In the genomic region with DNA sequence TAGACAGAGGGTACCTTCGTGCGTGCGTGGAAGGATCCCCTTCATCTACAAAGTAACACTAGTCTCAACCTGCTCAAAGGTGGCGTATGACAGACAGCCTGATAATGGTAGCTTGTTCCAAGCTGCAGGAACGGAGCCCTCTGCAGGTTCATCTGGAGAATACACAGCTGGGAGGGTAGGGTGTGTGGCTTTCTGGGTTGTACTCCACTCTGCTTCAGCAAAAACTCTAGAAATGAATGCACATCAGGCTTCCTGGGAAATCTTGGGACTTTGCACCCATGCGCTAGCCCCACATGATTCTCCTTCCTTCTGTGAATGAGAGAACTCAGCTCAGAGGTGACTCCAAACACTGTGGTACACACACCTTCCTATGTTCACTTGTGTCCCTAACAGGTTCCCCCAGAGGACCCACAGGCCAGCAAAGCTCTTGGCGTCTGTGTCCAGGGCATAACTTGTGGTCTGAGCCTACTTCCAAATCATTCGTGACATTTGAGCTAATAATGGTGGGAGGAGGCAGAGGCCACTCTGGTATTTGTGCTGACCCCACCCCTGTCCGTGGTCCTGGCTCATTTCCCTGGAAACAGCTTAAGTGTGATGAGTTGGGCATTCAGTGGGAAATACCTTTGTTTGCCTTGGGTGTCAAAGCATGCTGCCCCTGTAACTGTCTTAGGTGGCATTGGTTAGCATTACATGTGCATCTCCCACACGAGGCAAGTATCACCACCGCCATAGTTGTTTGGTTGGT, we compare ENCODE assay signal across 12 mouse cellular contexts. TPM values are rescaled to one million over a fixed set of nuclear protein-coding genes. Genes with fewer than 3 reads are reported as not detected.
DNase-seq lines count a peak whose midpoint lies in the region; ATAC-seq and TF ChIP-seq lines count a peak whose summit lies in the region.
"Had no signal": no experiment of that assay in that cellular context is flagged by ENCODE, and none has a peak within 500 bp of the region (broad histone marks: within the 10 kb centered on the region; RNA-seq: fewer than 3 reads in every experiment).

No protein-coding gene starts in this region.

- H3K9me3 ChIP-seq in forebrain, embryonic 14.5 days (replicated peaks; ENCODE audit: control insufficient read depth, low read length) = no peaks in the 10 kb centered on the region
- H3K9me3 ChIP-seq: heart, embryonic 13.5 days; lung, embryonic 15.5 days; neural tube, embryonic 13.5 days had no signal

- peak; percentile 61 for TF ChIP-seq CTCF in gastrocnemius, adult 2 months (IDR thresholded peaks at IDR 0.05)
- TF ChIP-seq CTCF in thymus, adult 2 months (IDR thresholded peaks at IDR 0.05; ENCODE audit: borderline replicate concordance, control insufficient read depth, extremely low read depth, insufficient read depth, low read length, poor library complexity) = no peak

- WGBS in thymus, adult 2 months = 89% methylated on average over 11 of the region's 11 CpGs
- 76% methylated on average over 11 of the region's 11 CpGs for WGBS in forebrain, embryonic 14.5 days

- peaks cover 18% of the 10 kb centered on the region; the same call in 1 of the 2 replicates for H3K36me3 ChIP-seq in thymus, adult 2 months (ENCODE audit: control insufficient read depth, insufficient read depth, low read length)
- no peaks in the 10 kb centered on the region for H3K36me3 ChIP-seq in forebrain, embryonic 14.5 days (ENCODE audit: control insufficient read depth, insufficient read depth, low read length)
- H3K36me3 ChIP-seq: lung, embryonic 15.5 days had no signal

- intact Hi-C loops in gastrocnemius, adult 2 months (cut with DNase I) = loop anchor here (2.0 kb wide), 1 partner anchor 179 kb away; no protein-coding TSS in a partner anchor
- intact Hi-C loops in gastrocnemius, postnatal 14 days (cut with DNase I; ENCODE audit: low total_unique reads) = loop anchor here (5.0 kb wide), 1 partner anchor 175 kb away; no protein-coding TSS in a partner anchor

- TF ChIP-seq POLR2A in thymus, adult 2 months (IDR thresholded peaks at IDR 0.05; ENCODE audit: control insufficient read depth, extremely low read depth, insufficient read depth, low read length, poor library complexity) = no peak

- no peak overlapping the region for H3K27ac ChIP-seq in gastrocnemius, adult 2 months
- no peak overlapping the region for H3K27ac ChIP-seq in thymus, adult 2 months (ENCODE audit: control insufficient read depth, insufficient read depth, low read length)
- no peak overlapping the region for H3K27ac ChIP-seq in forebrain, embryonic 14.5 days (ENCODE audit: low read depth, low read length)
- H3K27ac ChIP-seq: heart, embryonic 13.5 days; lung, embryonic 15.5 days; neural tube, embryonic 13.5 days had no signal

- H3K27me3 ChIP-seq in thymus, adult 2 months (ENCODE audit: control insufficient read depth, insufficient read depth, low read length) = no peaks in the 10 kb centered on the region
- no peaks in the 10 kb centered on the region for H3K27me3 ChIP-seq in forebrain, embryonic 14.5 days (replicated peaks; ENCODE audit: control insufficient read depth, insufficient read depth, low read length)
- H3K27me3 ChIP-seq: heart, embryonic 13.5 days; lung, embryonic 15.5 days; neural tube, embryonic 13.5 days had no signal

- no peaks in the 10 kb centered on the region for H3K4me1 ChIP-seq in thymus, adult 2 months (replicated peaks; ENCODE audit: control insufficient read depth, insufficient read depth, low read length)
- H3K4me1 ChIP-seq in forebrain, embryonic 14.5 days (ENCODE audit: control insufficient read depth, insufficient read depth, low read length) = no peaks in the 10 kb centered on the region
- H3K4me1 ChIP-seq: neural tube, embryonic 13.5 days had no signal

- H3K9ac ChIP-seq in forebrain, embryonic 14.5 days (ENCODE audit: low read length) = no peak overlapping the region
- H3K9ac ChIP-seq: heart, embryonic 13.5 days; lung, embryonic 15.5 days; neural tube, embryonic 13.5 days had no signal

- H3K4me2 ChIP-seq in forebrain, embryonic 14.5 days (ENCODE audit: low read length) = no peak overlapping the region
- H3K4me2 ChIP-seq: heart, embryonic 13.5 days; lung, embryonic 15.5 days; neural tube, embryonic 13.5 days had no signal

- no peak overlapping the region for H3K4me3 ChIP-seq in gastrocnemius, adult 2 months
- no peak overlapping the region for H3K4me3 ChIP-seq in thymus, adult 2 months (ENCODE audit: control insufficient read depth, insufficient read depth, low read length)
- H3K4me3 ChIP-seq in forebrain, embryonic 14.5 days (ENCODE audit: low read depth, low read length) = no peak overlapping the region
- H3K4me3 ChIP-seq: heart, embryonic 13.5 days; lung, embryonic 15.5 days; neural tube, embryonic 13.5 days had no signal

- peak; percentile 35 for ATAC-seq in inflammation-experienced regulatory T-cells, adult 6 months
- no peak for ATAC-seq in forebrain, embryonic 14.5 days

- DNase-seq in gastrocnemius, adult 2 months = no peak
- no peak for DNase-seq in gastrocnemius, postnatal 14 days
- peak; percentile 31 for DNase-seq in thymus, adult 2 months
- no peak for DNase-seq in thymus, postnatal 25 days
- DNase-seq in right cerebral cortex, postnatal 25 days = no peak
- DNase-seq in right cerebral cortex, adult 18-20 months = no peak
- DNase-seq in forebrain, embryonic 14.5 days (ENCODE audit: low spot score) = no peak

RNA-seq across cellular contexts. Expression of a gene that starts 14.5 kb away (rescaled TPM):
- 10 to 100 TPM in 1 of 2 experiments, 1 to 10 TPM in 1; 7.0 to 18.6 TPM for total RNA-seq in gastrocnemius, adult 2 months (2021)
- total RNA-seq in gastrocnemius, postnatal 14 days (2021) = 10 to 100 TPM in 1 of 2 experiments, 1 to 10 TPM in 1; 7.8 to 12.0 TPM
- 51.7 and 57.2 TPM in 2 replicates for polyA plus RNA-seq in thymus, adult 2 months (2012; rRNA removed)
- 10 to 100 TPM; 75.9 to 89.1 (median 88.6) TPM for polyA plus RNA-seq in inflammation-experienced regulatory T-cells, adult 6 months (2017; shearing (Covaris generic))
- polyA plus RNA-seq in forebrain, embryonic 14.5 days (2014; fragmentation: Nextera tagmentation; extraction: Ambion mirVana) = 1.8 and 2.0 TPM in 2 replicates

RNA-seq across cellular contexts. Expression of a gene that starts 47.0 kb away (rescaled TPM):
- 10 to 100 TPM; 37.7 to 39.6 TPM for total RNA-seq in gastrocnemius, adult 2 months (2021)
- total RNA-seq in gastrocnemius, postnatal 14 days (2021) = 10 to 100 TPM; 26.9 to 31.1 TPM
- 96.5 and 103 TPM in 2 replicates for polyA plus RNA-seq in thymus, adult 2 months (2012; rRNA removed)
- 10 to 100 TPM; 45.7 to 65.2 (median 47.4) TPM for polyA plus RNA-seq in inflammation-experienced regulatory T-cells, adult 6 months (2017; shearing (Covaris generic))
- polyA plus RNA-seq in forebrain, embryonic 14.5 days (2014; fragmentation: Nextera tagmentation; extraction: Ambion mirVana) = 18.3 and 26.7 TPM in 2 replicates

RNA-seq across cellular contexts. Expression of a gene that starts 47.5 kb away (rescaled TPM):
- total RNA-seq in gastrocnemius, adult 2 months (2021) = under 1 TPM; 0.41 to 0.59 TPM
- total RNA-seq in gastrocnemius, postnatal 14 days (2021) = 1 to 10 TPM in 1 of 2 experiments, under 1 TPM in 1; 0.58 to 1.1 TPM
- polyA plus RNA-seq in thymus, adult 2 months (2012; rRNA removed) = 13.4 and 14.3 TPM in 2 replicates
- 100 to 1,000 TPM in 1 of 3 experiments, 10 to 100 TPM in 2; 23.0 to 132 (median 83.6) TPM for polyA plus RNA-seq in inflammation-experienced regulatory T-cells, adult 6 months (2017; shearing (Covaris generic))
- 0.32 and 0.51 TPM in 2 replicates for polyA plus RNA-seq in forebrain, embryonic 14.5 days (2014; fragmentation: Nextera tagmentation; extraction: Ambion mirVana)

RNA-seq across cellular contexts. Expression of a gene that starts 50.1 kb away (rescaled TPM):
- not detected for total RNA-seq in gastrocnemius, adult 2 months (2021)
- not detected for total RNA-seq in gastrocnemius, postnatal 14 days (2021)
- polyA plus RNA-seq in thymus, adult 2 months (2012; rRNA removed) = 0.04 and 0.08 TPM in 2 replicates
- under 1 TPM; 0.20 to 0.55 (median 0.39) TPM for polyA plus RNA-seq in inflammation-experienced regulatory T-cells, adult 6 months (2017; shearing (Covaris generic))
- 0.98 and 1.0 TPM in 2 replicates for polyA plus RNA-seq in forebrain, embryonic 14.5 days (2014; fragmentation: Nextera tagmentation; extraction: Ambion mirVana)
- total RNA-seq: layer of hippocampus, adult 18-20 months had no signal

Comparison
In these comparisons a context has a peak if more than half of its experiments do, and no peak if none do; other contexts are left out.
1. RNA of a gene that starts 14.5 kb away (polyA plus RNA-seq): 75.9 to 89.1 TPM in inflammation-experienced regulatory T-cells, adult 6 months and 51.7 to 57.2 TPM in thymus, adult 2 months; 1.8 to 2.0 TPM in forebrain, embryonic 14.5 days; every median in the first group is over 10 times any median in the second.